Mouse (Mus musculus) adrenal gland, postnatal 10 days (tissue): Measurements from ENCODE around the gene Syngr3. TPM values are rescaled to one million over a fixed set of nuclear protein-coding genes. Genes with fewer than 3 reads are reported as not detected.
"Not testable (repeated sequence)": the region's sequence is repeated elsewhere in the genome, so short reads cannot be mapped to it uniquely, and the experiment has no call there.

Experiments used
- DNase-seq: peaks from one replicate; pipeline ENCODE4 v3.0.0; 2021; ENCODE audit warnings: mixed read lengths
- total RNA-seq, 2 experiments: library from RNA; stranded (reverse); gene quantifications; 2 replicates each; pipeline ENCODE4 v1.2.3; 2021

Gene Syngr3
- total RNA-seq, 2 experiments from 2014 or later: 5.8 to 11.7 TPM

- DNase-seq: peak; percentile 78
Measured at GRCm38 (mm10) chr17:24676187-24676586, 13.6 kb downstream of the Syngr3 start.

GRCm38 (mm10) chr17:24674277-24674676, 15.5 kb downstream of the Syngr3 start:
- no peak for DNase-seq

- DNase-seq: peak; percentile 75
Measured at GRCm38 (mm10) chr17:24672141-24672540, 17.6 kb downstream of the Syngr3 start.

- no peak for DNase-seq
Measured at GRCm38 (mm10) chr17:24671346-24671745, 18.4 kb downstream of the Syngr3 start.

GRCm38 (mm10) chr17:24670246-24670844, 19.4 kb downstream of the Syngr3 start:
- DNase-seq: no peak

- DNase-seq: peak; percentile 98
Measured at GRCm38 (mm10) chr17:24669545-24670245, 20.1 kb downstream of the Syngr3 start, which contains the start of gene Zfp598. Zfp598 (plus strand) TSS chr17:24669687.

- DNase-seq: not testable (repeated sequence)
Measured at GRCm38 (mm10) chr17:24669214-24669544, 20.6 kb downstream of the Syngr3 start.

GRCm38 (mm10) chr17:24667416-24667815, 22.3 kb downstream of the Syngr3 start:
- DNase-seq: peak; percentile 66

- DNase-seq: not testable (repeated sequence)
Measured at GRCm38 (mm10) chr17:24667011-24667410, 22.7 kb downstream of the Syngr3 start.

- DNase-seq: no peak
Measured at GRCm38 (mm10) chr17:24658017-24658758, 31.6 kb downstream of the Syngr3 start, which contains the start of gene Npw. Npw (minus strand) TSS chr17:24658457.

GRCm38 (mm10) chr17:24654969-24655368, 34.8 kb downstream of the Syngr3 start:
- no peak for DNase-seq

GRCm38 (mm10) chr17:24653967-24654710, 35.6 kb downstream of the Syngr3 start:
- peak; percentile 86 for DNase-seq

GRCm38 (mm10) chr17:24651835-24652234, 37.9 kb downstream of the Syngr3 start:
- DNase-seq: no peak

- DNase-seq: no peak
Measured at GRCm38 (mm10) chr17:24650766-24651165, 39.0 kb downstream of the Syngr3 start.

GRCm38 (mm10) chr17:24650070-24650616, 39.6 kb downstream of the Syngr3 start, which contains the start of gene Slc9a3r2:
Slc9a3r2 (minus strand) TSS chr17:24650327.
- peak; percentile 82 for DNase-seq

- DNase-seq: peak; percentile 62
Measured at GRCm38 (mm10) chr17:24649581-24650069, 40.1 kb downstream of the Syngr3 start.

- DNase-seq: no peak
Measured at GRCm38 (mm10) chr17:24648731-24649377, 40.9 kb downstream of the Syngr3 start.

- no peak for DNase-seq
Measured at GRCm38 (mm10) chr17:24647493-24647892, 42.3 kb downstream of the Syngr3 start.

- DNase-seq: no peak
Measured at GRCm38 (mm10) chr17:24646381-24646780, 43.4 kb downstream of the Syngr3 start.

- no peak for DNase-seq
Measured at GRCm38 (mm10) chr17:24645916-24646315, 43.8 kb downstream of the Syngr3 start.
